Mouse (Mus musculus): ENCODE measurements at regions not wholly inside any gene's neighbourhood (a gene's known extent, or its start where the extent isn't known, plus 50 kb on each side); places are given as distances from the start of the nearest gene placed in this dataset.
"Not testable (repeated sequence)": the region's sequence is repeated elsewhere in the genome, so short reads cannot be mapped to it uniquely, and the experiment has no call there.

GRCm38 (mm10) chr16:77760926-77761347 is 159.0 kb upstream of the Gm11146 start:
- ATAC-seq (replicated peaks; ENCODE audit: insufficient number of reproducible peaks, low FRiP score, low TSS enrichment, poor library complexity, severe bottlenecking): no peak

- no peak for ATAC-seq (replicated peaks; ENCODE audit: insufficient number of reproducible peaks, low FRiP score, low TSS enrichment, poor library complexity, severe bottlenecking)
Measured at GRCm38 (mm10) chr16:77760479-77760878, 158.6 kb upstream of the Gm11146 start.

- ATAC-seq (replicated peaks; ENCODE audit: insufficient number of reproducible peaks, low FRiP score, low TSS enrichment, poor library complexity, severe bottlenecking): no peak
Measured at GRCm38 (mm10) chr16:77759997-77760396, 158.1 kb upstream of the Gm11146 start.

- no peak for ATAC-seq (replicated peaks; ENCODE audit: insufficient number of reproducible peaks, low FRiP score, low TSS enrichment, poor library complexity, severe bottlenecking)
Measured at GRCm38 (mm10) chr16:77754882-77755281, 153.0 kb upstream of the Gm11146 start.

DNA sequence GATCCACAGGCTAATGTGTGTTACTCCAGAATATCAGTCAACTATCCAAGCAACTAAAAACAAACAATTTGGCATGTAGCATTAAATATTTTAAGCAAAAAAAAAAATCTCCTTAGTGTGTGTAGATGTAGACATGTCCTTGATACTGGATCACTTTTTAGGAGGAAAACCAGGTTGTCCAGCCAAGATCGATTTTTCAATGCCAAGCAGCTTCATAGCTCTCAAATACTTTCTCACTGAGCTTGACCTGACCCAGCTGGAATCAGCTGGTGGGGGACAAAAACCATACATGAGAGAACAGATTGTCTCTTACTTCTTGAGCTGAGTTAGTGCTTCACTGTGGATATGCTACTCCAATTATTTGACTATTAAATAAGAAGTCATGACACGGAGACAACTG is 147.6 kb upstream of the Gm11146 start:
- no peak for ATAC-seq (replicated peaks; ENCODE audit: insufficient number of reproducible peaks, low FRiP score, low TSS enrichment, poor library complexity, severe bottlenecking)

GRCm38 (mm10) chr16:77743838-77744237 is 141.9 kb upstream of the Gm11146 start:
- ATAC-seq (replicated peaks; ENCODE audit: insufficient number of reproducible peaks, low FRiP score, low TSS enrichment, poor library complexity, severe bottlenecking): no peak

- ATAC-seq (replicated peaks; ENCODE audit: insufficient number of reproducible peaks, low FRiP score, low TSS enrichment, poor library complexity, severe bottlenecking): no peak
Measured at GRCm38 (mm10) chr16:77738821-77739220, 136.9 kb upstream of the Gm11146 start.

DNA sequence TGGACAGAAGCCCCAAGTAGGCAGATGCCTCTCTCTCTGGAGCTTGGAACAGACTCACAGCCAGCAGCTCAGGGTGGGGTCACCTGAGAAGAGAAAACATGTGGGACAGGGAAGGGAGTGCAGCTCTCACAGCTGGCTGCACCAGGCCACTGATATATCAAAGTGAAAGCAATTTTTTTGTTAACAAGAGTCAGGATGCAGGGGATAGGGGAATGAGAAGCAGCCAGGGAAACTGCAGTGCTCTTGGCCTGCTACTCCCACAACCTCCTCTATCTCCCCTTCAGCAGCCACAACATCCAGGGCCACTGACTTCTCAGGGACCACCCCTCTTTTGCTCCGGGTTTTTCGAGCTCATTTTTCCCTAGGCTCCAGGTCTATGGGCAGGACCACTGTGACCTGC is 117.5 kb upstream of the Gm11146 start:
- no peak for ATAC-seq (replicated peaks; ENCODE audit: insufficient number of reproducible peaks, low FRiP score, low TSS enrichment, poor library complexity, severe bottlenecking)

- not testable (repeated sequence) for ATAC-seq (replicated peaks; ENCODE audit: insufficient number of reproducible peaks, low FRiP score, low TSS enrichment, poor library complexity, severe bottlenecking)
Measured at GRCm38 (mm10) chr16:77717766-77718165, 115.9 kb upstream of the Gm11146 start.

GRCm38 (mm10) chr16:77704726-77705125 is 102.8 kb upstream of the Gm11146 start:
- no peak for ATAC-seq (replicated peaks; ENCODE audit: insufficient number of reproducible peaks, low FRiP score, low TSS enrichment, poor library complexity, severe bottlenecking)

DNA sequence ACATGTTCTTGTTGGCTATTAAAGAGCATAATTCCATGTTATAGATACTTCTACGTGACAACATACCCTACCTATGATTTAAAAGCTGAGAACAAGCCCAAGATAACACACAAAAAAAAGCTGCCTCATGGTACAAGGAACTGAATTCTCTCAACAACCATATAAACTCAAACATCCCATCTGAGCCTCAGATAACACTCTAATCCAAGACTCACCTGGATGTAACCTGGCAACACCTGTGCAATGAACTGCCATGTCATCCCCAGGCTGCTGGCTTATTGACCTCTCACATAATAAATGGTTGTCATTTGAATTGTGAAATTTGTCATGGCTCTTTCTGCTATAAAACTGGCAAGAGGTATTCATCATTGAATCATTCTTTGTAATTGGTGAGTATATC is 93.5 kb upstream of the Gm11146 start:
- no peak for ATAC-seq (replicated peaks; ENCODE audit: insufficient number of reproducible peaks, low FRiP score, low TSS enrichment, poor library complexity, severe bottlenecking)

- no peak for ATAC-seq (replicated peaks; ENCODE audit: insufficient number of reproducible peaks, low FRiP score, low TSS enrichment, poor library complexity, severe bottlenecking)
Measured at GRCm38 (mm10) chr16:77687056-77687839, 85.4 kb upstream of the Gm11146 start.

DNA sequence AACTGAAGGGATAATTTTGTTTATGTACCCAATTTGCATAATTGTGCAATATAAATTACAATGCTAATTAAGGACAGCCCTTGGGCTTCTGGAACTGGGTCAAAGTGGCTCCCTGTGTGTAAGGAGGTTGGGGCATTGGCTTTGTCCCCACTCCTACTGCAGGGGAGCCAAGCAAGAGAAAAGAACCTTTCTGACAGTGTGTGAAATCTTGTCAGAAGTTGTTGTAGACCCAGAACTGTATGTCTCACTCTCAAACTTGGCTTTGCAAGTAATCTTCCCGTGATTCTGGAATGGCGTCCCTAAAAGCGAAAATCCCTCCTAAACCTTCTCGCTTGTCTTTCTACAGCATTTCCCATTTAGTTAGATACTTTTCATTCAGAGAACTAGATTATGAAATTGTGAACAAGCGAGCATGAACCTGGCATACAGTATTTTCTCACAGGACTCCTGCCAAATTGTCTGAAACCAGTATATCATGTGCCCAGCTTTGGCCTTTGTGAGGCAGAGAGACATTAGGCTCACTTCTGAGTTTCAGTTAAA is 83.8 kb upstream of the Gm11146 start:
- no peak for ATAC-seq (replicated peaks; ENCODE audit: insufficient number of reproducible peaks, low FRiP score, low TSS enrichment, poor library complexity, severe bottlenecking)

GRCm38 (mm10) chr16:77684521-77684920 is 82.6 kb upstream of the Gm11146 start:
- no peak for ATAC-seq (replicated peaks; ENCODE audit: insufficient number of reproducible peaks, low FRiP score, low TSS enrichment, poor library complexity, severe bottlenecking)

GRCm38 (mm10) chr16:77679234-77679633 is 77.3 kb upstream of the Gm11146 start:
- no peak for ATAC-seq (replicated peaks; ENCODE audit: insufficient number of reproducible peaks, low FRiP score, low TSS enrichment, poor library complexity, severe bottlenecking)

DNA sequence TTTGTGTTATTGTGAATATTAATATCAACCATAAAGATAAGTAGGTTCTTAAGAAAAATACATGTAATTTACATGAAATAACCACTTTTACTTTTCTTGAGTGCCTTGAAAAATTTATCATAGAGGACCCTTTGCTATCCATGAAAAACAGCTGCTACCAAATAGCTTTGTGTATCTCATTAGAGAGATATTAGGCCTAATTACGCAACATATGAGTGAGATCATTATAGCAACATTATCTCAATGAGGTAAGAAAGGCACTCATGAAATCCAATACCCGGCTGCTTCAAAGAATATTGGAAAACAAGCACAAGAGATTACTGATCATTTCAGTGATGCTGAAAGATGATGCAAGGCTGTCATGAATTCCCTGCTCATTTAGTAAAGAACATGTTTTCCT is 74.9 kb upstream of the Gm11146 start:
- ATAC-seq (replicated peaks; ENCODE audit: insufficient number of reproducible peaks, low FRiP score, low TSS enrichment, poor library complexity, severe bottlenecking): no peak

DNA sequence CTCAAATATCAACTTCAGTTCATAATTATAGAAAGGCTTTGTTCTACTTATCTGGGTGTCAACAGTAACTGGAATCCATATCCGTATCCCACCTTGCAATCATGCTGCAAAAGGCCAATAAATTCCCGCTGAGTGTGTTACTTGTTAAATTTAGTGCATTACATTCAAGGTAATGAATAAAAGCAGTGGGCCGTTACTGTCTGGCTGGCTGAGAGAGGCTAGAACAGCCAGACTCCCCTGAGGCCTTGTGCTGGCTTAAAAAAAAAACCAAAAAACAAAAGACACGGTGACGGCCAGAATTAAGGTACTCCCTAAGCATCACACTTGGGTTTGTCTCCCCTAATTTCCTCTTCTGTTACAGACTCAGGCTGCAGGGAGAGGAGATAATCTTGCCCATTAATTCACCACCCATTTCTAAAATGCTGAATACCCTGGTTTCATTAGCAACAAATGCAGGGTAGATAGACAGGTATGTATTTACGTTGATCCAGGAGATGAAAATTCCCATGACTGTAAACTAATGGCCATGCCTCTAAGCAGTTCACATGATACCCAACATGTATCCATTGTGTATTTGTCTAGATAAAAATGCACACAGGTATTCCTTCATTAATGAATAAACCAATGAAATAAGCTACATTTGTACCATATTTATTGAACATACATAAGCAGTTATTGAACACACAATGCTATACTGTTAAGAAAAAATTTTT is 74.1 kb upstream of the Gm11146 start:
- ATAC-seq (replicated peaks; ENCODE audit: insufficient number of reproducible peaks, low FRiP score, low TSS enrichment, poor library complexity, severe bottlenecking): no peak

- ATAC-seq (replicated peaks; ENCODE audit: insufficient number of reproducible peaks, low FRiP score, low TSS enrichment, poor library complexity, severe bottlenecking): no peak
Measured at GRCm38 (mm10) chr16:77671253-77671652, 69.4 kb upstream of the Gm11146 start.

DNA sequence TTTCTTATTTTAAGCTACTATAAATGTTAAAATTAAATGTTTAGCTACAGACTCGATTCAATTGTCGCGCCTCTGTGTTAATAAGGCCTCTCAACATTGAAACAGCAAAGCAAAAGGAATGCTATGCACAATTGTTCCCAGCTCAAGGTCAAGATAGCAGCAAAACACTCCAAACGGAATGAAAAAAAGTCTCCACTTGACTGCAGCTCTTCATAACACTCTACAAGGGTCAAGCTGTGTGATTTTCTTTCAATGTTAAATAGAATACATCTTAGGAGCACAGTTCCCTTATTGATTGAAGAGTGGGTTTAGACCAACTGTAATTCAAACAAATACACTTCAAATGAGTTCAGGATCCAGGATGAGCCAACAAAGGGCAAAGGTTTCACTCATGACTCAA is 63.9 kb upstream of the Gm11146 start:
- ATAC-seq (replicated peaks; ENCODE audit: insufficient number of reproducible peaks, low FRiP score, low TSS enrichment, poor library complexity, severe bottlenecking): no peak

DNA sequence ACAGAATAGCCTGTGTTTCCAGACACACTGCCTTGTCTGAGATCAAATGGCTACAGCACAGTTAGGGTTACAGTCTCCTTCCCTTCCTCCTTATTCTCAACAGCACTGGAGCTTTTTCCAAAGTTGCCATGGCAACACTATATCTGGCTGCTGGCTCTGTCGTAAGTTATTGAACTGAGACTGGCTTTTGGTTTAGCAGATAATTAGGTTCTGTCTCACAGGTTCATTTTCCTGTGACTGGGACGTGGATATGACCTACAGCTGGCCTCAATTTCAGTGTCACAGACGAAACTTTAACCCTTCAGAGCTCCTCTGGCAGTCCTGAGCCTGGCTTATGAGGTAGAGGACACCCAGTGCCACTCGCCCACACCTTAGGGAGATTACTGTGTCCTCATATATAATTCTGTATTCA is 60.2 kb upstream of the Gm11146 start:
- ATAC-seq (replicated peaks; ENCODE audit: insufficient number of reproducible peaks, low FRiP score, low TSS enrichment, poor library complexity, severe bottlenecking): no peak

All from monocyte, adult 5-6 weeks (primary cell).